Mouse (Mus musculus) spleen, adult 2 months (tissue): ENCODE measurements at regions not wholly inside any gene's neighbourhood (a gene's known extent, or its start where the extent isn't known, plus 50 kb on each side); places are given as distances from the start of the nearest gene placed in this dataset.

ENCODE experiments used
- CTCF ChIP-seq: fragments of 200-500 bp; IDR thresholded peaks from 2 replicates; pipeline ENCODE4 v1.5.1; 2011; ENCODE audit warnings: mild to moderate bottlenecking, inconsistent platforms; ENCODE audit not compliant: insufficient read depth, insufficient read length, insufficient replicate concordance; ENCODE audit errors: extremely low read depth
- POLR2A ChIP-seq: fragments of 200-500 bp; IDR thresholded peaks from 2 replicates; pipeline ENCODE4 v1.6.1; 2011; ENCODE audit warnings: low read depth, low read length, inconsistent platforms

- TF ChIP-seq CTCF (no peak), POLR2A (no peak)
Measured at GRCm38 (mm10) chr4:9140691-9141090, 901.9 kb upstream of the Car8 start.
